Mouse (Mus musculus) embryonic fibroblast, embryonic 13.5 days (primary cell): ENCODE measurements around the gene Hoxc13.

Experiments used
- CTCF ChIP-seq: IDR thresholded peaks from 2 replicates; pipeline ENCODE4 v1.5.1; 2011; ENCODE audit warnings: mild to moderate bottlenecking, control low read depth, low read length, moderate library complexity, borderline replicate concordance; ENCODE audit not compliant: insufficient read depth
- POLR2A ChIP-seq: IDR thresholded peaks from 2 replicates; pipeline ENCODE4 v1.6.1; 2011; ENCODE audit warnings: low read depth, mild to moderate bottlenecking, control low read depth, low read length, moderate library complexity

DNA sequence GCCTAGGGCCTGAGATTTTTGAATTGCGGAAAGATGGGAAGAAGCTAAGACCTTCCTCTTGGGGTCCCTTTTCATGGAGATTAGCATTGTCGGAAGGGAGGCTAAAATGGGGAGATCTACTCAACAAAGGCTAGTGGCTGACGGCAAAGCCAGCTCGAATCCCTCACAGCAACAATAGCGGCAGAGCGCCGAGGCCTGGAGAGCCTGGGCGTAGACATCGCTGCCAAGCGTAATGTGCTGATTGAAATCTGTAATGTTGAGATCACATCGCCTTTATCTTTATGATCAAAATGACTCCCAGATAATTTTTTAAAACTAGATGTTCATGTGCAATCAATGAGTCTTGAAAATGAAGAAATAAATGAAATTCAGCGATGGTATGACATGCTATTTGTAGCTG is 13.5 kb downstream of the Hoxc13 start:
- TF ChIP-seq POLR2A (no peak), CTCF (no peak)
